In genomic region chr7:19272173-19272764, GRCm38 (mm10) we compare ENCODE assay signal across 7 mouse cellular contexts. TPM values are rescaled to one million over a fixed set of nuclear protein-coding genes. Genes with fewer than 3 reads are reported as not detected.
DNase-seq lines count a peak whose midpoint lies in the region; ATAC-seq and TF ChIP-seq lines count a peak whose summit lies in the region.

No protein-coding gene starts in this region.

- no peaks in the 10 kb centered on the region for H3K9me3 ChIP-seq in G1E (replicated peaks)
- H3K9me3 ChIP-seq in embryonic facial prominence, embryonic 15.5 days (replicated peaks), result no peaks in the 10 kb centered on the region
- H3K9me3 ChIP-seq in limb, embryonic 12.5 days, result 0 out of 2 replicates have a peak, but pooled peaks cover 3% of the 10 kb centered on the region
- H3K9me3 ChIP-seq in midbrain, embryonic 12.5 days, result no peaks in the 10 kb centered on the region
- no peaks in the 10 kb centered on the region for H3K9me3 ChIP-seq in stomach, embryonic 14.5 days (ENCODE audit: control insufficient read depth, low read depth, low read length)

- H3K4me3 ChIP-seq in G1E (ENCODE audit: low read depth, low read length), result peak overlapping the region; percentile 77
- peak overlapping the region; percentile 94 for H3K4me3 ChIP-seq in embryonic facial prominence, embryonic 15.5 days (replicated peaks)
- H3K4me3 ChIP-seq in limb, embryonic 12.5 days (replicated peaks), result peak overlapping the region; percentile 98
- H3K4me3 ChIP-seq in midbrain, embryonic 12.5 days, result peak overlapping the region; percentile 81
- peak overlapping the region; percentile 92 for H3K4me3 ChIP-seq in stomach, embryonic 14.5 days (ENCODE audit: low read depth, low read length)

- no peaks in the 10 kb centered on the region; the same call in 1 of the 2 replicates for H3K27me3 ChIP-seq in G1E (ENCODE audit: insufficient read depth, low read length)
- H3K27me3 ChIP-seq in embryonic facial prominence, embryonic 15.5 days, result 0 out of 2 replicates have a peak, but pooled peaks cover 4% of the 10 kb centered on the region
- H3K27me3 ChIP-seq in limb, embryonic 12.5 days, result peaks cover 5% of the 10 kb centered on the region
- 0 out of 2 replicates have a peak, but pooled peaks cover 5% of the 10 kb centered on the region for H3K27me3 ChIP-seq in midbrain, embryonic 12.5 days
- H3K27me3 ChIP-seq in stomach, embryonic 14.5 days (ENCODE audit: control insufficient read depth, insufficient read depth, low read length), result no peaks in the 10 kb centered on the region

- H3K9ac ChIP-seq in embryonic facial prominence, embryonic 15.5 days, result peak overlapping the region; percentile 79
- H3K9ac ChIP-seq in limb, embryonic 12.5 days (replicated peaks), result peak overlapping the region; percentile 90
- H3K9ac ChIP-seq in midbrain, embryonic 12.5 days (replicated peaks), result peak overlapping the region; percentile 84
- H3K9ac ChIP-seq in stomach, embryonic 14.5 days (replicated peaks; ENCODE audit: low read depth, low read length), result peak overlapping the region; percentile 91

- peak overlapping the region; percentile 96 for H3K4me2 ChIP-seq in embryonic facial prominence, embryonic 15.5 days (replicated peaks)
- H3K4me2 ChIP-seq in limb, embryonic 12.5 days, result peak overlapping the region; percentile 96
- peak overlapping the region; percentile 98 for H3K4me2 ChIP-seq in midbrain, embryonic 12.5 days (replicated peaks)
- peak overlapping the region; percentile 98 for H3K4me2 ChIP-seq in stomach, embryonic 14.5 days (replicated peaks; ENCODE audit: low read depth, low read length)

- WGBS in embryonic facial prominence, embryonic 15.5 days, result under 1% methylated on average over 35 of the region's 36 CpGs
- 1% methylated on average over 36 of the region's 36 CpGs for WGBS in limb, embryonic 12.5 days
- WGBS in midbrain, embryonic 12.5 days, result 1% methylated on average over 34 of the region's 36 CpGs
- WGBS in stomach, embryonic 14.5 days, result 1% methylated on average over 36 of the region's 36 CpGs

- peaks cover 42% of the 10 kb centered on the region for H3K4me1 ChIP-seq in G1E (ENCODE audit: insufficient read depth, low read depth, low read length)
- peaks cover 27% of the 10 kb centered on the region for H3K4me1 ChIP-seq in embryonic facial prominence, embryonic 15.5 days
- H3K4me1 ChIP-seq in limb, embryonic 12.5 days (replicated peaks), result peaks cover 22% of the 10 kb centered on the region
- peaks cover 26% of the 10 kb centered on the region for H3K4me1 ChIP-seq in midbrain, embryonic 12.5 days
- H3K4me1 ChIP-seq in stomach, embryonic 14.5 days (ENCODE audit: control insufficient read depth, insufficient read depth, low read length), result peaks cover 11% of the 10 kb centered on the region; the same call in 1 of the 2 replicates

- H3K27ac ChIP-seq in embryonic facial prominence, embryonic 15.5 days (replicated peaks), result peak overlapping the region; percentile 96
- H3K27ac ChIP-seq in limb, embryonic 12.5 days, result peak overlapping the region; percentile 96
- H3K27ac ChIP-seq in midbrain, embryonic 12.5 days (replicated peaks), result peak overlapping the region; percentile 70
- peak overlapping the region; percentile 98 for H3K27ac ChIP-seq in stomach, embryonic 14.5 days (ENCODE audit: low read length)

- peaks cover 22% of the 10 kb centered on the region for H3K36me3 ChIP-seq in G1E (replicated peaks)
- H3K36me3 ChIP-seq in embryonic facial prominence, embryonic 15.5 days, result no peaks in the 10 kb centered on the region
- peaks cover 9% of the 10 kb centered on the region for H3K36me3 ChIP-seq in limb, embryonic 12.5 days
- H3K36me3 ChIP-seq in midbrain, embryonic 12.5 days, result no peaks in the 10 kb centered on the region
- peaks cover 8% of the 10 kb centered on the region; the same call in 1 of the 2 replicates for H3K36me3 ChIP-seq in stomach, embryonic 14.5 days (ENCODE audit: control insufficient read depth, insufficient read depth, low read length)

- TF ChIP-seq CTCF in G1E (IDR thresholded peaks at IDR 0.05; ENCODE audit: low read depth, low read length), result no peak

- ATAC-seq in G1E (ENCODE audit: extremely low read depth, insufficient number of reproducible peaks, low FRiP score, poor library complexity, severe bottlenecking), result peak; percentile 51
- ATAC-seq in embryonic facial prominence, embryonic 15.5 days (ENCODE audit: insufficient number of reproducible peaks, low FRiP score, low TSS enrichment, low read depth), result peak; percentile 79
- ATAC-seq in limb, embryonic 12.5 days (ENCODE audit: insufficient number of reproducible peaks, insufficient read depth, low FRiP score, low TSS enrichment, low read depth), result peak; percentile 84
- peak; percentile 79 for ATAC-seq in midbrain, embryonic 12.5 days (ENCODE audit: low FRiP score, low read depth)
- ATAC-seq in stomach, embryonic 14.5 days (ENCODE audit: insufficient number of reproducible peaks, insufficient read depth, low FRiP score, low read depth), result peak; percentile 73

- DNase-seq in G1E (ENCODE audit: low spot score), result peak; percentile 92
- DNase-seq in adrenal gland, postnatal 25 days, result peak; percentile 77
- DNase-seq in heart, postnatal 4 days, result peak; percentile 72

RNA-seq across cellular contexts. Expression of gene Vasp, which starts 0.7 kb away (rescaled TPM):
- total RNA-seq in G1E (2014; fragmentation: Nextera tagmentation) (146 and 171 TPM in 2 replicates), G1E (2017) (239 and 292 TPM in 2 replicates)
- 560 and 712 TPM in 2 replicates for polyA plus RNA-seq in G1E (2012)
- total RNA-seq in adrenal gland, postnatal 25 days (2021), result 47.4 and 61.4 TPM in 2 replicates
- 85.2 TPM in 2 replicates for polyA plus RNA-seq in embryonic facial prominence, embryonic 15.5 days (2015; fragmentation: Nextera tagmentation; extraction: Ambion mirVana)
- 100 to 1,000 TPM; 117 to 119 TPM for total RNA-seq in heart, postnatal 4 days (2021)
- 66.4 and 68.8 TPM in 2 replicates for polyA plus RNA-seq in limb, embryonic 12.5 days (2016; fragmentation: Nextera tagmentation; extraction: Ambion mirVana)
- polyA plus RNA-seq in midbrain, embryonic 12.5 days (2016; fragmentation: Nextera tagmentation; extraction: Ambion mirVana), result 44.9 and 47.1 TPM in 2 replicates
- 48.1 and 64.9 TPM in 2 replicates for polyA plus RNA-seq in stomach, embryonic 14.5 days (2014; fragmentation: Nextera tagmentation; extraction: Ambion mirVana)

RNA-seq across cellular contexts. Expression of gene Ppm1n, which starts 7.6 kb away (rescaled TPM):
- total RNA-seq in G1E (2014; fragmentation: Nextera tagmentation), result not detected in 2 replicates
- total RNA-seq in G1E (2017), result not detected in 2 replicates
- polyA plus RNA-seq in G1E (2012), result not detected in 2 replicates
- total RNA-seq in adrenal gland, postnatal 25 days (2021), result not detected in 2 replicates
- polyA plus RNA-seq in embryonic facial prominence, embryonic 15.5 days (2015; fragmentation: Nextera tagmentation; extraction: Ambion mirVana), result 0.14 and 0.41 TPM in 2 replicates
- total RNA-seq in heart, postnatal 4 days (2021), result under 1 TPM in 1 of 2 experiments, not detected in 1; 0.26 TPM
- polyA plus RNA-seq in limb, embryonic 12.5 days (2016; fragmentation: Nextera tagmentation; extraction: Ambion mirVana), result not detected in 2 replicates
- polyA plus RNA-seq in midbrain, embryonic 12.5 days (2016; fragmentation: Nextera tagmentation; extraction: Ambion mirVana), result 0.20 and 0.32 TPM in 2 replicates
- polyA plus RNA-seq in stomach, embryonic 14.5 days (2014; fragmentation: Nextera tagmentation; extraction: Ambion mirVana), result 0.15 TPM in 1 of 2 replicates, not detected in the other

RNA-seq across cellular contexts. Expression of gene Rtn2, which starts 10.2 kb away (rescaled TPM):
- 0.73 and 0.98 TPM in 2 replicates for total RNA-seq in G1E (2014; fragmentation: Nextera tagmentation)
- total RNA-seq in G1E (2017), result 0.06 and 0.11 TPM in 2 replicates
- 0.94 and 0.96 TPM in 2 replicates for polyA plus RNA-seq in G1E (2012)
- total RNA-seq in adrenal gland, postnatal 25 days (2021), result 2.5 and 5.3 TPM in 2 replicates
- polyA plus RNA-seq in embryonic facial prominence, embryonic 15.5 days (2015; fragmentation: Nextera tagmentation; extraction: Ambion mirVana), result 39.2 and 41.9 TPM in 2 replicates
- 10 to 100 TPM; 30.2 to 32.3 TPM for total RNA-seq in heart, postnatal 4 days (2021)
- polyA plus RNA-seq in limb, embryonic 12.5 days (2016; fragmentation: Nextera tagmentation; extraction: Ambion mirVana), result 12.4 and 12.8 TPM in 2 replicates
- 74.6 and 79.7 TPM in 2 replicates for polyA plus RNA-seq in midbrain, embryonic 12.5 days (2016; fragmentation: Nextera tagmentation; extraction: Ambion mirVana)
- 11.7 and 13.9 TPM in 2 replicates for polyA plus RNA-seq in stomach, embryonic 14.5 days (2014; fragmentation: Nextera tagmentation; extraction: Ambion mirVana)

RNA-seq across cellular contexts. Expression of gene Fosb, which starts 37.6 kb away (rescaled TPM):
- total RNA-seq in G1E (2014; fragmentation: Nextera tagmentation), result 0.19 TPM in 1 of 2 replicates, not detected in the other
- 0.29 and 0.38 TPM in 2 replicates for total RNA-seq in G1E (2017)
- 0.50 and 0.61 TPM in 2 replicates for polyA plus RNA-seq in G1E (2012)
- total RNA-seq in adrenal gland, postnatal 25 days (2021), result 1.0 and 1.3 TPM in 2 replicates
- polyA plus RNA-seq in embryonic facial prominence, embryonic 15.5 days (2015; fragmentation: Nextera tagmentation; extraction: Ambion mirVana), result 0.21 and 0.69 TPM in 2 replicates
- total RNA-seq in heart, postnatal 4 days (2021), result under 1 TPM; 0.52 to 0.86 TPM
- polyA plus RNA-seq in limb, embryonic 12.5 days (2016; fragmentation: Nextera tagmentation; extraction: Ambion mirVana), result 0.18 and 0.20 TPM in 2 replicates
- polyA plus RNA-seq in midbrain, embryonic 12.5 days (2016; fragmentation: Nextera tagmentation; extraction: Ambion mirVana), result 0.20 TPM in 1 of 2 replicates, not detected in the other
- 0.07 TPM in 1 of 2 replicates, not detected in the other for polyA plus RNA-seq in stomach, embryonic 14.5 days (2014; fragmentation: Nextera tagmentation; extraction: Ambion mirVana)

RNA-seq across cellular contexts. Expression of gene Opa3, which starts 44.1 kb away (rescaled TPM):
- total RNA-seq in G1E (2014; fragmentation: Nextera tagmentation) (13.8 and 14.2 TPM in 2 replicates), G1E (2017) (14.8 and 15.2 TPM in 2 replicates)
- 7.7 and 8.4 TPM in 2 replicates for polyA plus RNA-seq in G1E (2012)
- 26.9 and 30.6 TPM in 2 replicates for total RNA-seq in adrenal gland, postnatal 25 days (2021)
- polyA plus RNA-seq in embryonic facial prominence, embryonic 15.5 days (2015; fragmentation: Nextera tagmentation; extraction: Ambion mirVana), result 30.8 and 32.5 TPM in 2 replicates
- total RNA-seq in heart, postnatal 4 days (2021), result 10 to 100 TPM; 54.7 to 60.0 TPM
- polyA plus RNA-seq in limb, embryonic 12.5 days (2016; fragmentation: Nextera tagmentation; extraction: Ambion mirVana), result 38.7 and 39.5 TPM in 2 replicates
- 41.8 and 43.7 TPM in 2 replicates for polyA plus RNA-seq in midbrain, embryonic 12.5 days (2016; fragmentation: Nextera tagmentation; extraction: Ambion mirVana)
- polyA plus RNA-seq in stomach, embryonic 14.5 days (2014; fragmentation: Nextera tagmentation; extraction: Ambion mirVana), result 37.1 and 42.9 TPM in 2 replicates

Comparison
In these comparisons a context has a peak if more than half of its experiments do, and no peak if none do; other contexts are left out.
1. Peak in every context shown above with its lines: DNase-seq, ATAC-seq, H3K4me3 ChIP-seq and H3K27ac ChIP-seq.